Mouse (Mus musculus): Measurements from ENCODE around the gene Wdr34. TPM values are rescaled to one million over a fixed set of nuclear protein-coding genes. Genes with fewer than 3 reads are reported as not detected.

Wdr34 gene
- polyA plus RNA-seq, 1 experiment from 2014 or later: 28.7 TPM

Small RNAs within 50 kb of the gene (microRNA-seq; reads per million reads assigned to microRNA genes)
- gene Mir6997: 0.68 reads per million

Other genes with a start within 250 kb of the Wdr34 start
- gene Slc27a4, start 246.2 kb downstream of the Wdr34 start, polyA plus RNA-seq (2014; fragmentation: Nextera tagmentation; extraction: Ambion mirVana): 16.0 and 16.2 TPM in 2 replicates
- 26.7 and 26.9 TPM in 2 replicates for gene Urm1, start 228.8 kb downstream of the Wdr34 start, polyA plus RNA-seq (2014; fragmentation: Nextera tagmentation; extraction: Ambion mirVana)
- 20.2 and 22.4 TPM in 2 replicates for gene Cercam, start 179.7 kb downstream of the Wdr34 start, polyA plus RNA-seq (2014; fragmentation: Nextera tagmentation; extraction: Ambion mirVana)
- 50.0 and 64.3 TPM in 2 replicates for gene Odf2, start 159.7 kb downstream of the Wdr34 start, polyA plus RNA-seq (2014; fragmentation: Nextera tagmentation; extraction: Ambion mirVana)
- 52.4 and 57.6 TPM in 2 replicates for gene Gle1, start 113.5 kb downstream of the Wdr34 start, polyA plus RNA-seq (2014; fragmentation: Nextera tagmentation; extraction: Ambion mirVana)
- 131 and 141 TPM in 2 replicates for gene Sptan1, start 83.3 kb downstream of the Wdr34 start, polyA plus RNA-seq (2014; fragmentation: Nextera tagmentation; extraction: Ambion mirVana)
- 557 and 562 TPM in 2 replicates for gene Set, start 8.5 kb upstream of the Wdr34 start, polyA plus RNA-seq (2014; fragmentation: Nextera tagmentation; extraction: Ambion mirVana)
- 8.2 and 9.9 TPM in 2 replicates for gene Pkn3, start 28.8 kb upstream of the Wdr34 start, polyA plus RNA-seq (2014; fragmentation: Nextera tagmentation; extraction: Ambion mirVana)
- 60.2 and 60.3 TPM in 2 replicates for gene Zdhhc12, start 44.8 kb upstream of the Wdr34 start, polyA plus RNA-seq (2014; fragmentation: Nextera tagmentation; extraction: Ambion mirVana)
- 9.1 and 9.5 TPM in 2 replicates for gene Zer1, start 75.7 kb upstream of the Wdr34 start, polyA plus RNA-seq (2014; fragmentation: Nextera tagmentation; extraction: Ambion mirVana)
- gene Tbc1d13, start 84.9 kb upstream of the Wdr34 start, polyA plus RNA-seq (2014; fragmentation: Nextera tagmentation; extraction: Ambion mirVana): 8.9 and 10.5 TPM in 2 replicates
- gene Endog, start 122.6 kb upstream of the Wdr34 start, polyA plus RNA-seq (2014; fragmentation: Nextera tagmentation; extraction: Ambion mirVana): 30.7 and 38.7 TPM in 2 replicates
- 71.1 and 74.1 TPM in 2 replicates for gene Spout1, start 129.6 kb upstream of the Wdr34 start, polyA plus RNA-seq (2014; fragmentation: Nextera tagmentation; extraction: Ambion mirVana)
- gene Kyat1, start 157.0 kb upstream of the Wdr34 start, polyA plus RNA-seq (2014; fragmentation: Nextera tagmentation; extraction: Ambion mirVana): 13.0 and 15.6 TPM in 2 replicates
- 43.3 and 43.7 TPM in 2 replicates for gene Lrrc8a, start 188.8 kb upstream of the Wdr34 start, polyA plus RNA-seq (2014; fragmentation: Nextera tagmentation; extraction: Ambion mirVana)
- gene Gm28035, start 191.7 kb upstream of the Wdr34 start, polyA plus RNA-seq (2014; fragmentation: Nextera tagmentation; extraction: Ambion mirVana): 0.05 and 0.28 TPM in 2 replicates
- gene Phyhd1, start 217.3 kb upstream of the Wdr34 start, polyA plus RNA-seq (2014; fragmentation: Nextera tagmentation; extraction: Ambion mirVana): 13.3 and 14.1 TPM in 2 replicates
- not detected in 2 replicates for gene Gm28038, start 232.2 kb upstream of the Wdr34 start, polyA plus RNA-seq (2014; fragmentation: Nextera tagmentation; extraction: Ambion mirVana)
- 31.9 and 34.1 TPM in 2 replicates for gene Dolk, start 237.5 kb upstream of the Wdr34 start, polyA plus RNA-seq (2014; fragmentation: Nextera tagmentation; extraction: Ambion mirVana)
- gene Nup188, start 237.5 kb upstream of the Wdr34 start, polyA plus RNA-seq (2014; fragmentation: Nextera tagmentation; extraction: Ambion mirVana): 45.2 and 45.9 TPM in 2 replicates

Measured in intestine, embryonic 14.5 days (tissue).